Mouse (Mus musculus): ENCODE data around the gene Lrrc3b. TPM values are rescaled to one million over a fixed set of nuclear protein-coding genes. Genes with fewer than 3 reads are reported as not detected.

The Lrrc3b gene
- polyA plus RNA-seq, 1 experiment from 2014 or later: 4.5 TPM

- Histone ChIP-seq H3K4me2 (no peak overlapping the region), H3K4me3 (replicated peaks) (no peak overlapping the region), H3K27me3 (replicated peaks) (no peaks in the 10 kb centered on the region), H3K9ac (no peak overlapping the region), H3K27ac (no peak overlapping the region), H3K9me3 (no peaks in the 10 kb centered on the region), H3K4me1 (no peaks in the 10 kb centered on the region), H3K36me3 (no peaks in the 10 kb centered on the region)
- no peak for ATAC-seq (ENCODE audit: insufficient read depth, low FRiP score, low read depth)
- WGBS: 37% methylated on average over 2 of the region's 2 CpGs
These were observed 55.7 kb downstream of the Lrrc3b start for GRCm38 (mm10) chr14:15383133-15383532.

DNA sequence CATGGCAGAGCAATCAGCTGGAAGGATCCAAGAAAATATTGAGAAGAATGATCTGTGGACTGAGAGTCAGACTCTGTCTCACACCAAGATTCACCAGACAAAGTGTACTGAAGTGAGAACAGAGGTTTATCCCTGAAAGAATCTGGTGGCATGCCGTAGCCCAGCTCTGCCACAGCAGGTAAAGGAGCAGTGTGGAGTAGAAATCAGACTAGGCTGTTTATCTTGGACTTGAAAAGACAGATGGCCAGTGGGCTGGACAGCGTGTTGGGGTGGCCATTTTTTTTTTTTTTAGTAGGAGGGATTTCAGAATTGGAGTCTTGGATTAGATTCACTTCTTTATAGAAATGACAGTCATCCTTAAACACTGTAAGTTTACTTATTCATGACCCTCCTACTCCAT is 61.4 kb downstream of the Lrrc3b start:
- ATAC-seq (ENCODE audit: insufficient read depth, low FRiP score, low read depth): no peak
- no peaks in the 10 kb centered on the region for H3K36me3 ChIP-seq
- H3K9me3 ChIP-seq: no peaks in the 10 kb centered on the region
- H3K9ac ChIP-seq: no peak overlapping the region
- no peak overlapping the region for H3K4me3 ChIP-seq (replicated peaks)
- H3K4me1 ChIP-seq: no peaks in the 10 kb centered on the region
- no peaks in the 10 kb centered on the region for H3K27me3 ChIP-seq (replicated peaks)
- no peak overlapping the region for H3K27ac ChIP-seq
- 78% methylated on average over 2 of the region's 2 CpGs for WGBS
- no peak overlapping the region for H3K4me2 ChIP-seq

GRCm38 (mm10) chr14:15376786-15377185 is 62.0 kb downstream of the Lrrc3b start:
- Histone ChIP-seq H3K9me3 (no peaks in the 10 kb centered on the region), H3K4me1 (no peaks in the 10 kb centered on the region), H3K4me3 (replicated peaks) (no peak overlapping the region), H3K9ac (no peak overlapping the region), H3K27ac (no peak overlapping the region), H3K27me3 (replicated peaks) (no peaks in the 10 kb centered on the region), H3K36me3 (no peaks in the 10 kb centered on the region), H3K4me2 (no peak overlapping the region)
- no peak for ATAC-seq (ENCODE audit: insufficient read depth, low FRiP score, low read depth)
- 91% methylated on average over 1 of the region's 1 CpGs for WGBS

- no peaks in the 10 kb centered on the region for H3K36me3 ChIP-seq
- no peaks in the 10 kb centered on the region for H3K9me3 ChIP-seq
- H3K9ac ChIP-seq: no peak overlapping the region
- no peak overlapping the region for H3K4me2 ChIP-seq
- H3K27me3 ChIP-seq (replicated peaks): no peaks in the 10 kb centered on the region
- no peak overlapping the region for H3K27ac ChIP-seq
- H3K4me3 ChIP-seq (replicated peaks): no peak overlapping the region
- no peak for ATAC-seq (ENCODE audit: insufficient read depth, low FRiP score, low read depth)
- no peaks in the 10 kb centered on the region for H3K4me1 ChIP-seq
These were observed 64.5 kb downstream of the Lrrc3b start for GRCm38 (mm10) chr14:15374271-15374670.

GRCm38 (mm10) chr14:15372985-15373384 is 65.8 kb downstream of the Lrrc3b start:
- Histone ChIP-seq H3K27me3 (replicated peaks) (no peaks in the 10 kb centered on the region), H3K9me3 (no peaks in the 10 kb centered on the region), H3K27ac (no peak overlapping the region), H3K4me1 (no peaks in the 10 kb centered on the region), H3K9ac (no peak overlapping the region), H3K36me3 (no peaks in the 10 kb centered on the region), H3K4me2 (no peak overlapping the region), H3K4me3 (replicated peaks) (no peak overlapping the region)
- ATAC-seq (ENCODE audit: insufficient read depth, low FRiP score, low read depth): no peak
- 41% methylated on average over 1 of the region's 1 CpGs for WGBS

DNA sequence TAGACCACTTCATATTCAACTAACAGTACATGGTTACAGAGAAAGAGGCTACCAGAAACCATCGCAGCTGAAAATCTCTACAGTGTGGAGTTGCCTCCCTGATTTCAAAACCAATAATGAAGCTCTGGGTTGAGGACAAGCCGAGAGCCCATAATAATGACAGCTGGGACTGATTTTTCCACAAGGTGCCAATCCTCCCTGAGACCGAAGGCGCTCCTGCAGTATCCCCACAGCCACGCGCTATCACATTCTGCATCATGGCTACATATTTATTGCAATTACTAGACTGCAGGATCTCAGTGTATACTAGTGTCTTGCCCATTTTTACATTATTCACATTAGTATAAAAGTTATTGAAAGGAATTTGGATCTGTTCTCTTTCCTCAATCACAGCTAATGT is 73.7 kb downstream of the Lrrc3b start:
- Histone ChIP-seq H3K9me3 (no peaks in the 10 kb centered on the region), H3K9ac (no peak overlapping the region), H3K27me3 (replicated peaks) (no peaks in the 10 kb centered on the region), H3K36me3 (no peaks in the 10 kb centered on the region), H3K4me3 (replicated peaks) (no peak overlapping the region), H3K4me1 (no peaks in the 10 kb centered on the region), H3K4me2 (no peak overlapping the region), H3K27ac (no peak overlapping the region)
- 94% methylated on average over 6 of the region's 6 CpGs for WGBS
- ATAC-seq (ENCODE audit: insufficient read depth, low FRiP score, low read depth): no peak

- Histone ChIP-seq H3K4me3 (replicated peaks) (no peak overlapping the region), H3K4me2 (no peak overlapping the region), H3K27me3 (replicated peaks) (no peaks in the 10 kb centered on the region), H3K27ac (no peak overlapping the region), H3K9me3 (no peaks in the 10 kb centered on the region), H3K9ac (no peak overlapping the region), H3K36me3 (no peaks in the 10 kb centered on the region), H3K4me1 (no peaks in the 10 kb centered on the region)
- no peak for ATAC-seq (ENCODE audit: insufficient read depth, low FRiP score, low read depth)
- WGBS: 56% methylated on average over 1 of the region's 1 CpGs
These were observed 78.9 kb downstream of the Lrrc3b start for GRCm38 (mm10) chr14:15359893-15360292.

- H3K36me3 ChIP-seq: no peaks in the 10 kb centered on the region
- H3K27me3 ChIP-seq (replicated peaks): no peaks in the 10 kb centered on the region
- H3K9ac ChIP-seq: no peak overlapping the region
- no peak for ATAC-seq (ENCODE audit: insufficient read depth, low FRiP score, low read depth)
- WGBS: 73% methylated on average over 3 of the region's 3 CpGs
- H3K4me2 ChIP-seq: no peak overlapping the region
- no peaks in the 10 kb centered on the region for H3K9me3 ChIP-seq
- no peak overlapping the region for H3K27ac ChIP-seq
- no peaks in the 10 kb centered on the region for H3K4me1 ChIP-seq
- no peak overlapping the region for H3K4me3 ChIP-seq (replicated peaks)
These were observed 79.7 kb downstream of the Lrrc3b start for GRCm38 (mm10) chr14:15359134-15359533.

DNA sequence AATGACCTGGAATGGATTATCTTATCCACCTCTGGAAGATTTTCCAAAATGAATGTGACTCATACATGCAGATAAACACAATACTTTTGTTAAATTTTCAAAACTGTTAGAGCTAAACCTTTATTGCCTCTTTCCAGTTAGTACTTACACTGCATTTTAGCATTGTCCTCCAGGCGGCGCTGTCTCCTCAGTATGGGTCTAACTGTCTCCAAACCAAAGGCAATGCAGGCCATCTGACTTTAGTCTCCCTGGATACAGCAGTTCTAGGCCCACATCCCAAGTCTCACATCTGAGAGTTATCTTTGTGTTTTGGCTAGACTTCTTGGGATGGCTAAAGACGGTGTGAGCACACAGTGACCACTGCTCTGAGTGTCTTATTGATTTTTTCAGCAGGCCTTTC is 83.3 kb downstream of the Lrrc3b start:
- H3K36me3 ChIP-seq: no peaks in the 10 kb centered on the region
- no peak overlapping the region for H3K27ac ChIP-seq
- no peaks in the 10 kb centered on the region for H3K27me3 ChIP-seq (replicated peaks)
- ATAC-seq (ENCODE audit: insufficient read depth, low FRiP score, low read depth): no peak
- no peak overlapping the region for H3K9ac ChIP-seq
- 23% methylated on average over 3 of the region's 3 CpGs for WGBS
- H3K4me1 ChIP-seq: no peaks in the 10 kb centered on the region
- H3K4me3 ChIP-seq (replicated peaks): no peak overlapping the region
- no peaks in the 10 kb centered on the region for H3K9me3 ChIP-seq
- H3K4me2 ChIP-seq: no peak overlapping the region

DNA sequence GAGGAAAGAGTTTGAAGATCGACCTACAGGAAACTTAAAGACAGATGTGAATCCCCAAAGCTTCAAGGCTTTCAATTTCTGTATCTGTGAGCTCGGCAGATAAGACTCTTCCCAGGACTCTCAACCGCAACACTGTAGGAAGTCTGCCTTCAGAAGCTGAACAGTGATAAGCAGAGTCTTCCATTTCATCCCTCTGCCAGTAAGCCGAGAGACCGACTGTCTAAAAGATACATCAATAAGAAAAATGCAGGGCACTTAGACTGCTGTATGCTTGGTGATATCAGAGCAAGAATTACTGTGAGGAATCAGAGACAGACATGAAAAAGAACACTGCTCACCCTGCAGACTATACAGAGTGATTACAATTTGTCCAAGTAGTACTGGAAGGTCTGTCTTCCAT is 84.5 kb downstream of the Lrrc3b start:
- H3K4me1 ChIP-seq: no peaks in the 10 kb centered on the region
- H3K27me3 ChIP-seq (replicated peaks): no peaks in the 10 kb centered on the region
- H3K4me3 ChIP-seq (replicated peaks): no peak overlapping the region
- H3K36me3 ChIP-seq: no peaks in the 10 kb centered on the region
- no peaks in the 10 kb centered on the region for H3K9me3 ChIP-seq
- no peak overlapping the region for H3K9ac ChIP-seq
- H3K4me2 ChIP-seq: no peak overlapping the region
- ATAC-seq (ENCODE audit: insufficient read depth, low FRiP score, low read depth): no peak
- WGBS: 43% methylated on average over 5 of the region's 5 CpGs
- no peak overlapping the region for H3K27ac ChIP-seq

DNA sequence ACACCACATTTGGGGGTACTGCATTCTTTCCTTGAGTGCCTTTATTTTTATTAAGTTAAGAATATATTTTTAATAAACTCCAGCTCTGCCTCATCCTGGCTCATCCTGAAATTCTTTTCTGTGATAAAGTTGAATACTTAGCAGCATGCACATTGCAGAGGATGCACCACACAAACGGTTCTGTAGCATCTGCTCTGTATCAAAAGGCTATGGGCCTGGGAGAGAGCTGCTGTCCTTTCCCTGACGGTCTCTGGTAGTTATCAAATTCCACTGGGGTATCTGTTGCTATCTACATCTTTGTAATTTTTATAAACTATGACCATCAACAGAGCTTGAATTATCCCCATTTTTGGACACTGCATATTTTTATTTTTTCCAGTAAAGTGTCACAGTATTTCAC is 105.7 kb downstream of the Lrrc3b start:
- Histone ChIP-seq H3K4me3 (replicated peaks) (no peak overlapping the region), H3K27me3 (replicated peaks) (no peaks in the 10 kb centered on the region), H3K4me2 (no peak overlapping the region), H3K27ac (no peak overlapping the region), H3K36me3 (no peaks in the 10 kb centered on the region), H3K9me3 (no peaks in the 10 kb centered on the region), H3K9ac (no peak overlapping the region), H3K4me1 (no peaks in the 10 kb centered on the region)
- peak; percentile 76; the same call in 1 of the 2 replicates for ATAC-seq (ENCODE audit: insufficient read depth, low FRiP score, low read depth)
- 36% methylated on average over 2 of the region's 2 CpGs for WGBS

- Histone ChIP-seq H3K27ac (no peak overlapping the region), H3K27me3 (replicated peaks) (no peaks in the 10 kb centered on the region), H3K9ac (no peak overlapping the region), H3K4me1 (no peaks in the 10 kb centered on the region), H3K4me3 (replicated peaks) (no peak overlapping the region), H3K9me3 (no peaks in the 10 kb centered on the region), H3K4me2 (no peak overlapping the region), H3K36me3 (no peaks in the 10 kb centered on the region)
- WGBS: 31% methylated on average over 1 of the region's 1 CpGs
- no peak for ATAC-seq (ENCODE audit: insufficient read depth, low FRiP score, low read depth)
These were observed 107.4 kb downstream of the Lrrc3b start for GRCm38 (mm10) chr14:15331370-15331769.

- Histone ChIP-seq H3K4me2 (no peak overlapping the region), H3K4me1 (no peaks in the 10 kb centered on the region), H3K27ac (no peak overlapping the region), H3K27me3 (replicated peaks) (no peaks in the 10 kb centered on the region), H3K4me3 (replicated peaks) (no peak overlapping the region), H3K36me3 (no peaks in the 10 kb centered on the region), H3K9ac (no peak overlapping the region), H3K9me3 (no peaks in the 10 kb centered on the region)
- 76% methylated on average over 1 of the region's 1 CpGs for WGBS
- ATAC-seq (ENCODE audit: insufficient read depth, low FRiP score, low read depth): no peak
These were observed 108.6 kb downstream of the Lrrc3b start for GRCm38 (mm10) chr14:15330155-15330554.
